Mouse (Mus musculus) cerebellum, postnatal 4 days (tissue): ENCODE data around the gene Tyk2.

Source experiments
- DNase-seq, 2 experiments: peaks; one replicate each; pipeline ENCODE4 v3.0.0; 2022; ENCODE audit warnings: low spot score in 2 of 2, mixed read lengths in 1 of 2

The Tyk2 gene

DNA sequence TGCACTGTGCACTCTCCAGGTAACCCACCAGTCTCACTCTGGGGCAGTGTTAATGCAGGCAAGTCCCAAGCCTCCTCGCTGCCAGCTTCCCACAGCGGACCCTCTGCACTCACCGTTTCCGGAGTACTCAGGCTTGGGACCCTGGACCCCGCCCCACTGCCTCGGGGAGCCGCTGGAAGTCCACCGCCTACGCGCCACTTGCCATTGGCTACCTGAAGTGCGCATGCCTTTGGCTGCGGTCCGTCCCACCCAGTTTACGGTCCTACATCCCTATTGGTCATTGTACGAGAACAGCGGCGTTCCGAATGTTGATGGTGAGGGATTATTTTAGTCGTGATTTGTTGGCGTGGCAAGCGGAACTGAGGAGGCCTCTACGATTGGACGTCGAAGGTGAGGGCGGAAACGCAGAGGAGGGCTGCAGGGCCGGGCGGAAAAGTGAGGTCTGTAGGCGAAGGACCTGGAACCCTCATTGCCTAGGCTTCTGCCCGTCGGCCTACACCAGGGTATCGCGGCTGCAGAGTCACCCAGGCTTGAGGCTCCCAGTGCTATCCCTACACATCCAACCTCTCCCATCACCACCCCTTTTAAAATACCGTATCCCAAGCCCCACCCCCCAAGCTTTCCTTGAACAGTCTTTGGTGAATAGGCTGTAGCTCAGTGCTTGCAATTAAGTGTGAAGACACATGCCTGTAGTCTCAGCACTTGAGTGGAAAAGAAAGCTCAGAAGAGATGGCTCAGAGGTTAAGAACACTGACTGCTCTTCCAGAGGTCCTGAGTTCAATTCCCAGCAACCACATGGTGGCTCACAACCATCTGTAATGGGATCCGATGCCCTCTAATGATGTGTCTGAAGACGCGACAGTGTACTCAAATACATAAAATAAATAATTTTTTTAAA, at the start of gene Tyk2:
Tyk2 (minus strand) TSS at position 185 of the 898 bp plus-strand sequence.
- peak; percentile 66 to 79 for DNase-seq

DNA sequence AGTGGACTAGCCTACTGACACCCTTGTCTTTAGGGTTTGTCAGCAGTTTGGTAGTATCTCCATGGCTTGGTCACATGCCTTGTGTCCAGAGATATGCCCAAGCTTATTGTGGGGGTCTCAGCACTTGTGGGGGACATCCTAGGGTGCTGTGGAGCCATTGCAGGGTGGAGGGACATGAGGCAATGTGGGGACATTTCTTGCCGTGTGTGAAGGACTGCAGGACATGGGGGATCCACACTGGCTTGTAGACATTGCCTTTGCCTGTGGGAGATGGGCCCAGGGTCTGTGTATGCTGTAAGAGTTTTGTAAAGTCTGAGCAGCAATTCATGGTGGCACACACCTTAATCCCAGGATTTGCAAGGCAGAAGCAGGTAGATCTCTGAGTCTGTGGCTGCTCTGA, 49.8 kb upstream of the Tyk2 start:
- DNase-seq: no peak

GRCm38 (mm10) chr9:21180402-21180801, 49.4 kb upstream of the Tyk2 start:
- no peak for DNase-seq

- DNase-seq: no peak
Measured at GRCm38 (mm10) chr9:21172364-21172763, 41.3 kb upstream of the Tyk2 start.

GRCm38 (mm10) chr9:21169157-21169556, 38.1 kb upstream of the Tyk2 start:
- no peak for DNase-seq

DNA sequence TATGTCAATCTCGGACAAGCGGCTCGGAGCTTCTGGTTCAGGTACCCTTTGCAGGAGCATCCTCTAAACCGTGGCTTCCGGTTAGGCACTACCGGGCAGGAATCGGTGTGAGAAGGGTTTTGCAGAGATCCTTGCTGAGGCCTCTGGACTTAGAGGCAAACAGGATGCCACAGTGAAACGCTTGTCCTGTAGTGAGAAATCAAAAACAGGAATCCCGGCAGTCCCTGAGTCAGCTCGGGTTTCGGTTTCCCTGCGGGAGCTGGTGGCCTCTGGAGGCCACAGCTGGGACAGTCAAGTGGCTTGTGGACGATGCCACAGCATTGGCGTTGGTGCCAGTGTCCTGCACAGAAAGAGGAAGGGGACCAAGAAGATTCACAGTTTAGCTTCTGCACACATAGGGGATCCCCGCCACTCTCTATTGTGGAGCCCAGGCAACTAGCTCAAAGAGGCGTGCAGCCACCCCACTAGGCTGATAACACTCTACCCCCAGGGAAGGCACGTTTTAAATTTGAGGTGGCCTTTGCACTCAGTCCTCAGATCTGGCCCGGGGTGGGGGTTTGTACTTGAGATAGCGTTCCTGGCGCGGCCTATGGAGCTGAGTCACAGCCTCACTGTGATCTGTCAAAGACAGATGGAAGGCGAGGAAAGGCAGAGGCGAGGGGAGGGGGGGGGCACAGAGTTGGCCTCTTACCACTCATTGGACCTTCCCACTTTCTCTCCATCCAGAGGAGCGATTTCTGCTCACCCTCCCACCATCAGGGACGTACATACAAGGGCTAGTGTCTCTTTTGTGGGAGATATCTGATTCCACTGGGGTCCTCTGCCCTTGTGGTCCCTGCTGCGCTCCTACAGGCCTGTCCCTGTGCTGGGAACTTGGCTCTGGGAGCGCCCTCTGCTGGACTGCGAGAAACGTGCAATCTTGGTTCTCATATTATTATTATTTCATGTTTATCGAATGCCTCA, 37.4 kb upstream of the Tyk2 start:
- peak in 1 of 2 experiments; percentile 77 for DNase-seq

DNA sequence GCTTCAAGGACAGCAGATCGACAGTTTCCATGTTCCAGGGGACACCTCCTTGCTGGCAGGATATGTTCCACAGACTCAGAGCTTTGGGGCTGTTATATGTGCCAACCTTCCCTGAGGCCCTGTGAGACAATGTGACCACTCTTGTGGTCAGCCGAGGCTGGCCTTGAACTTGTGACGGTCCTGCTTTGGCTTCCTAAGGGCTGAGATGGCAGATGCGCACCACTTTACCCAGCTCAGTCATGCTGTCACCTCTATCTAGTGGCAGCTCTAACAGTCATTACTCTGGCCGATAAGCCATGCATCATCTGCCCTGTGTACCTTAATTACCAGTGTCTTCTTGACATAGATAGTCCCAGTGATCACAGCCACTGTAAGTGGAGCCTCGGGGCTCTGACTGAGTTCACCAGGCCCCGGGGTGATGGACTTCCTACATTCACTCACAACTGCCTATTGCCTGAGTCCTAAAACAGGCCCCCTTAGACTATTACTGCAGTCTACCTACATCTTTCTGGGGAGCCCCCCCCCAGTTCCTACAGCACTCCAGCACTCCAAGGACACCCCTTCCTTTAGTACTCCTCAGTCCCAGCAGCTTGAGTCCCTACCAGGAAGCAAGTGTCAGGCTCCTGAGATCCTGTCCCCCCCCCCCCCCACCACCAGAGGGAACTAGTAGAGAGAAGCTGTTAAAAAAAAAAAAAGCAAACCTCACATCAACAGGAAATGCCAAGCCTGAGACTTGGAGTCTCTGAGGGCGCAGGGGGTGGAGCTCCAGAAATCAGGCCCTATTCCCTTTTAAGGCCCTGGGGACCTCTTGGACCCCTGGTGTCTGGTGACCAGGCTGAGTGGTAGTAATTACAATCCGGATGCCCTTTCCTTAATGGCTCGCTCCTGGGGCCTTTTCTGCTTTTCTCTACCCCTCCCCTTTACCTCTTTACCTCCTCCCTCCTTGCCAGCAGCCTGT, 36.4 kb upstream of the Tyk2 start:
- no peak for DNase-seq

GRCm38 (mm10) chr9:21166516-21166915, 35.5 kb upstream of the Tyk2 start:
- DNase-seq: no peak

DNA sequence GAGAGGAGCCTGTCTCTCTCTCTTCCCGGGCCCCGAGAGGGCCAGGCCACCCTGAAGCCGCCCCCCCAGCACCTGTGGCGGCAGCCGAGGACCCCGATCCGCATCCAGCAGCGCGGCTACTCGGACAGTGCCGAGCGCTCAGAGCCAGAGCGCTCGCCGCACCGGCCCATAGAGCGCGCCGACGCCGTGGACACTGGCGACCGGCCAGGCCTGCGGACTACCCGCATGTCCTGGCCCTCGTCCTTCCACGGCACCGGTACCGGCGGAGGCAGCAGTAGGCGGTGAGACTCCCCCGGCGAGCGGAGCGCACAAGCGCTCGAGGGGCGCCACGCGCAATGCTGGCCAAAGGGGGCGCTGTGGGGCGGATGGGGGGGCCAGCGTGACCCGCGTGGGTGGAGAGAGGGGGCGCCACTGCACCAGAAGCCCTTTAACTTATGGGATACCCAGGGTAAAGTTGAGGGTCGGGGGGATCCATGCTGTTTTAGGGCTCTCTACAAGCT, 35.0 kb upstream of the Tyk2 start:
- DNase-seq: peak in 1 of 2 experiments; percentile 61

- peak in 1 of 2 experiments; percentile 39 for DNase-seq
Measured at GRCm38 (mm10) chr9:21165041-21165951, 34.3 kb upstream of the Tyk2 start, which contains the start of gene Pde4a. Gene Pde4a (plus strand): TSS chr9:21165714.

- DNase-seq: no peak
Measured at GRCm38 (mm10) chr9:21164072-21164471, 33.0 kb upstream of the Tyk2 start.

GRCm38 (mm10) chr9:21163086-21164050, 32.3 kb upstream of the Tyk2 start:
- DNase-seq: no peak

- peak; percentile 76 to 92 for DNase-seq
Measured at GRCm38 (mm10) chr9:21161209-21161909, 30.3 kb upstream of the Tyk2 start.

DNA sequence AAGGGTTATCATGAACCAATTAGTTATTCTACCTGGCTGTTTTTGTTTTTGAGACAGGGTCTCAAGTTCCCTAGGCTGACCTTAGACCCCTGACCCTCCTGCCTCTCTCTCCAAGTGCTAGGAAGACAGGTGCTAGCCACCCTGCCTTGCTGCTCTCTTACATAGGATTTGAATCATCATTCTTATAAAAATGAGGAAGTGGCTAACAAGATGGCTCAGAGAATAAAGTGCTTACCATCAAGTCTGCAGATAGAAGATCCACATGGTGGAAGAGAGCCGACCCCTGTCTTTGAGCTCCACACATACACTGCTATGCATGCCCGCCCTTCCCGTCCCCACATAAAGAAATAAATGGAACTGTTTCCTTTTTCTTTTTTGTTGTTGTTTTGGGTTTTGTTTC, 23.7 kb upstream of the Tyk2 start:
- no peak for DNase-seq

- DNase-seq: no peak
Measured at GRCm38 (mm10) chr9:21153833-21154232, 22.8 kb upstream of the Tyk2 start.

- no peak for DNase-seq
Measured at GRCm38 (mm10) chr9:21153331-21153730, 22.3 kb upstream of the Tyk2 start.

- peak in 1 of 2 experiments; percentile 53 for DNase-seq
Measured at GRCm38 (mm10) chr9:21152715-21153114, 21.7 kb upstream of the Tyk2 start.
